Mouse (Mus musculus): ENCODE data around the gene AF067063.
"Not testable (repeated sequence)": the region's sequence is repeated elsewhere in the genome, so short reads cannot be mapped to it uniquely, and the experiment has no call there.

The AF067063 gene

GRCm38 (mm10) chr13:119830116-119830515 is at the start of gene AF067063:
Gene AF067063, minus strand, starts transcription at chr13:119830216.
- in situ Hi-C loops (cut with MboI, MseI) = not testable (repeated sequence)

DNA sequence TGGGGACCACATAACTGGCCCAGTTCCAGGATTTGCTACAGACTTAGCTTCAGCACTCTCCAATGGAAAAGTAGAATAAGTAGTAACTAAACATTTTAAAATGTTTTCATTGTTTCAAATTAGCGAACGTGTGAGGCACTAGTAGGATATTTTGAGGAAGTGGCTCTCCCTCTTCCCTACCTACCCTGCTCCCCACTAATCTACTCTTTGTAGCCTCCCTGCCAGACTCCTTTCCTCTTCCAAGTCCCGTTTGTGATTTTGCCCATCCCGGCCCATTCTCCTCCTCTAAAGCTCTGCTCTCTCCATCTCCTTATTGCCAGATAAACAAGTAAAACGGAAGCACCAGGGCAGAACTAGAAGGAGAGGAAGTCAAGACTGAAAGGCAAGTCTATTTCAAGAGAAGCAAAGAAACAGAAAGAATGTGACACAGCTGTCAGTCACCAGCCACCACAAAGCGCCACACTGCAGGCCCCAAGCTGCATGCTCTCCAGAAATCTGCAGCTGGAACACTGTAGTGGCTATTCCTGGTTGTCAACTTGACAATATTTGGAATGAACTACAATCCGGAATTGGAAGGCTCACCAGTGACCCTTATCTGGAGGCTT is 34.5 kb upstream of the AF067063 start:
- in situ Hi-C loops (cut with MboI, MseI) = not testable (repeated sequence)

DNA sequence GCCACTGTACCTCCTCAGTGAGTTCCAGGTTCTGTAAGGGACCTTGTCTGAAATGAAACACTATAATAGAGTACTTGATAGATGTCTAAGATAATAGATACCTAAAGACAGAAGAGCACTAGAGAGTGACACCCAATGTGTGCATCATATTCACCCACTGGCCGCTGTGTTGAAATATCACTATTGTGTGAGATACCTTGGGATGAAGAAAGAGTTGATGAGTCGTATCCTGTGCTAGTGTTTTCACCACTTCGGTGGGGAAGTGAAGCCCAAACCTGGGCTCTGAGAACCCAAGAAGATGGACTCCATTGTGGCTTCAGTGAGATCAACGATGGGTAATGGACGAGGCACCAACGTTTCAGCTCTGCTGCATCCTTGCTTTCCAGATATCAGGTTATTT is 32.4 kb upstream of the AF067063 start:
- in situ Hi-C loops (cut with MboI, MseI) = not testable (repeated sequence)

GRCm38 (mm10) chr13:119839982-119840381 is 10.0 kb upstream of the AF067063 start:
- in situ Hi-C loops (cut with MboI, MseI) = not testable (repeated sequence)

GRCm38 (mm10) chr13:119837719-119838337 is 7.8 kb upstream of the AF067063 start:
- in situ Hi-C loops (cut with MboI, MseI) = not testable (repeated sequence)

- in situ Hi-C loops (cut with MboI, MseI) = not testable (repeated sequence)
These were observed 6.4 kb upstream of the AF067063 start for GRCm38 (mm10) chr13:119836324-119836811.

GRCm38 (mm10) chr13:119835320-119836056 is 5.5 kb upstream of the AF067063 start, which contains the start of gene D13Ertd608e:
Gene D13Ertd608e, plus strand, starts transcription at chr13:119836006.
- in situ Hi-C loops (cut with MboI, MseI) = not testable (repeated sequence)

GRCm38 (mm10) chr13:119817579-119818206 is 12.3 kb downstream of the AF067063 start:
- in situ Hi-C loops (cut with MboI, MseI) = no loop called here

GRCm38 (mm10) chr13:119816798-119817197 is 13.2 kb downstream of the AF067063 start:
- in situ Hi-C loops (cut with MboI, MseI) = no loop called here

DNA sequence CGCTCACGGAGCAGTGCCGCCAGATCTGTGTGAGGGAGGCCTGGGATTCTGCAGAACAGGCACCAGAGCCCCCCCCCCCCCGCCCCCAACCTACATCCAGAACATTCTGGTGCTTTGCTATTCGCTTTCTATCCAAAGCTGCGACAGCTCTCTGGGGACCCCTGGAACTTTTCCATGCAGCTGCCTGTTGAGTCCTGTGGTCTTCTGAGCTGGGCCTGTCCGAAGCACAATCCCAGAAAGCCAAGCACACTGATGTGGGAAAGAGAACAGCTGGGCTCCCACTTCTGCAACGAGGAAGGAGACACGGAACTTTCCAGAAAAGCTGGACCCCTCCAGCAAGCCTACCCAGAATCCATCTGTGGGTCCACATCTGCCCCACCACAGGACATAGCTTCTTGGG is 20.0 kb downstream of the AF067063 start:
- in situ Hi-C loops (cut with MboI, MseI) = no loop called here

- in situ Hi-C loops (cut with MboI, MseI) = no loop called here
These were observed 21.1 kb downstream of the AF067063 start for GRCm38 (mm10) chr13:119808937-119809336.

DNA sequence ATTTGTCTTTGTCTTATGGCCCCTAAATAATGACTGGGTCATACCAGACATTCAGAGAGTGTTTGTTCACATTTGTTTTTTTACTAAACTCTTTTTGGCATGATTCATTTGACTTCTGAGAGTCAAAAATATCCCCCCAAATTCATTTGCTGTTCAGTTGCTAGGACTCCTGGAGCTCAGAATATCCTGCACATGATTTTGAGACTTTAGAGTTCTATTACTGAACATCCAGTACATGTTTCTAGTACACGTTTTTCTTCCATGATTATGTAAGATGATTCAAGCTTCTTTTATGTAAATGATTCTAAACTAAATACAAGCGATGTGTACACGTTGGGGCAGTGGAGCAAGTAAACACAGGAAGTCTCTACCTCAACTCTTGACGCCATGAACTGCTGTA is 32.4 kb downstream of the AF067063 start:
- in situ Hi-C loops (cut with MboI, MseI) = no loop called here

DNA sequence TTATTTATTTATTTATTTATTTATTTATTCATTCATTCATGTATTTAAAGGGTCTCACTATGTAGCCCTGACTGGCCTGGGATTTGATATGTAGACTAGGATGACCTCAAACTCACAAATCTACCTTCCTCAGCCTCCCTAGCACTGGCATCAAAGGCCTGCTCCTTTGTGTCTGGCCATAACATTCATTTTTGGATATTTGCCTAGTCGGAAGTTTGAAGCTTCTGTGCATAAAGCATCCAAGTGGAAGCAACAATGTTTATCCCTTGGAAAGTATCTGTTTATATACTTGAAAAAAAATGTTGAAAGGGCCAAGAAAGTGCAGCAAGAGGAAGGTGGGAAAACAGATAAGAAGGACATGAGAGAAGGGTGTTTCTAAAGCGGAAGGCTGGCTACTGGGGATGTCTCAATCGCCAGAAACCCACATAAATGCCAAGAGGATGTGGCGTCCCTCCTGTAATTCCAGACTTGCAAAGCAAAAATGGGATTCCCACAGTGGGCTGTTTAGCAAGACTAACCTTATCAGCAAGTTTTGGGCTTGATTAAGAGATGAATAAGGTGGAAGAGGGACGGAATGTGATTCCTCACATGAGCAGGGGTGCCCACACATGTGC is 37.1 kb downstream of the AF067063 start:
- in situ Hi-C loops (cut with MboI, MseI) = no loop called here

DNA sequence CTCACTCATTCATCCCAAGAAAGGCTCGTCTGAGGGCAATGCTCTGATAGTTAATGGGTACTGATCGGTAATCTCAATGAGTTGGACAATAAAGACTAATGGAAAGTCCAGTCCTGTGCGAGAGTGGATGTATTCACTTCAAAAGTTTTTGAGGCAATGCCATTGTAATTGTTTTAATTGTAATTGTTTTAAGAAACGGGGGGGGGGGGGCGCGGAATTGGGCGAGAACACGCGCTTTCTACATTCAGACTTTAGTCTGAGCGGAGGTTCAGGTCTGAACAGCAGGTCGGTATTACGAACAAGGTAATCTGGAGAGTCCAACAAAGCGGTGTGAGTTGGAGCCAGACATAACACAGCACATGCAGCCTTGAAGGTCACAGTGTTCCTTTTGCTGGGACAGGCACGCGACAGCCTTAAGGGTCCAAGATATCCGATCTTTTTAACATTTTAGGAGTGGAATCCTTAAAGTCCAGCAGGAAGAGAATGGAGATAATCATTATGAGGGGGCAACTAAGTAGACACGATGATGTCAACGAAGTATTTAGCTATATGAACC is 38.4 kb downstream of the AF067063 start:
- in situ Hi-C loops (cut with MboI, MseI) = no loop called here

DNA sequence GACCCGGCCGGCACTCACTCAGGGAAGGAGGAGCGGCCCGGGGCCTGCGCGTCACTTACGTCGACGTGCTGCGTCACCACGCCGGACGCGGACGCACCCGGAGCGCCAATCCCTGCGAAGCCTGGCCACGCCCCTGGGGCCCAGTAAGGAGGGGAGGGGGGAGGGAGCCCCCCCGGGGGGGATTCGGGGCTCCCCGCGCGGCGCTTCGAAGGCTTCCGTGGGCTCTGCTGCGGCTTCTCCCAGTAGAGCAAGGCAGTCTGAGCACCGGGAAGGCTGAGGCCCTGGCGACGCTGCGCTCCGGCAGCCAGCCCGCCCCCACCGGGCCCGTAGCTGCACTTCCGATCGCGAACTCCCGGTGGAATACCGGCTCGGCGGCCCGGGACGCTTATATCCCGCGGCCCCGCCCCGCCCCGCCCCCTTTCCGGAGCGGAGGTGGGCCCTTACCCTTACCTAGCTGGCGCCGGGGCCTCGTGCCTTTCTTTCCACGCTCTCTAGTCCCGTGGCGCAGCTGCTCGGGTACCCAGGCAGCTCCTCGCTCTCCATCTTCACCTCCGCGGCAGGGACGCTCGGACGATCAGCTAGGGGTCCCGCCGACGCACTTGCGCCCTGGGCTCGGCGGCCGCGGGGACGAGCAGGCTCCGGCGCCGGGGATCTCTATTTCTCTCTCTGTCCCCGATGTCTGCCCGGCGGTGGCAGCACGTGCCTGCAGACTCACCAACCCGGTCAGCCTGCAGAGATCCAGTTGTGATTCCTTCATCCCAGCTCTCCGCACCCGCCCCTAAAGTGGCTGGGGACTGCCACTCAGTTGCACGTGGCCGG is 39.0 kb downstream of the AF067063 start, which contains the start of gene Zfp131:
Zfp131 (minus strand) TSS at position 129 of the 819 bp plus-strand sequence.
- in situ Hi-C loops (cut with MboI, MseI) = no loop called here

- in situ Hi-C loops (cut with MboI, MseI) = loop anchor here (5.0 to 10.0 kb wide), 2 partner anchors 83 to 335 kb away; no protein-coding TSS in a partner anchor
These were observed 39.9 kb downstream of the AF067063 start for GRCm38 (mm10) chr13:119789851-119790717.

- in situ Hi-C loops (cut with MboI, MseI) = loop anchor here (10.0 kb wide), 1 partner anchor 329 kb away; no protein-coding TSS in a partner anchor
These were observed 46.4 kb downstream of the AF067063 start for GRCm38 (mm10) chr13:119783581-119783980.

Data from T-helper 1 cell (primary cell).